Mouse (Mus musculus): ENCODE measurements around the gene Scg5.

The Scg5 gene

GRCm38 (mm10) chr2:113756924-113757524 lies 71.9 kb downstream of the Scg5 start:
- DNase-seq (ENCODE audit: low read depth, low spot score): no peak

DNA sequence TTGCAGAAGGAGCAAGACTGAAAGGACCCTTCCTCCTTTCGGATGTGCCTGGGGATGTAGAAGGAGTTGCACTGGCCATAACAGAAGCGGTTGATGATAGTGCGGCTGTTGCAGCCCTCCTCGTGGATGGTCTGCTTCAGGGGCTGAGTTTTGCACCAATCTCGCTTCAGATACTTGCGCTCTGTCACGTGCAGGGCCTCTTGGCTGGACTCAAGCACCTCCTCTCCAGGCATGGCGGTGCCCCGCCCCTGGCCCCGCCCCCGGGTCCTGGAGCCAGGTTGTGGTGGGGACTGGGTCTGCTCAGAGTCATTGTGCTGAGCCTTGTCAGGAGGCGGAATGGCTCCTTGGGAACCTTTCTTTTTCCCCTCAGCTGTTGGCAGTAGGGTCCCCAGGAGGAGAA lies 79.2 kb downstream of the Scg5 start:
- no peak for DNase-seq (ENCODE audit: low read depth, low spot score)

- no peak for DNase-seq (ENCODE audit: low read depth, low spot score)
Observed at GRCm38 (mm10) chr2:113749309-113749708, 79.6 kb downstream of the Scg5 start.

GRCm38 (mm10) chr2:113728581-113728980 lies 100.3 kb downstream of the Scg5 start:
- DNase-seq (ENCODE audit: low read depth, low spot score): no peak
